Mouse (Mus musculus) CH12.LX (cell line): ENCODE data around the gene Zfp981. TPM values are rescaled to one million over a fixed set of nuclear protein-coding genes. Genes with fewer than 3 reads are reported as not detected.
"Not testable (repeated sequence)": the region's sequence is repeated elsewhere in the genome, so short reads cannot be mapped to it uniquely, and the experiment has no call there.

Source experiments
- DNase-seq: peaks from one replicate; pipeline ENCODE4 v3.0.0-alpha.2; 2013; ENCODE audit errors: extremely low read depth
- H3K27ac ChIP-seq: 2 replicates; pipeline ENCODE4 v1.5.1; 2012; ENCODE audit warnings: low read depth, mild to moderate bottlenecking, control low read depth, moderate library complexity; ENCODE audit not compliant: insufficient read depth
- H3K27me3 ChIP-seq: replicated peaks from 2 replicates; pipeline ENCODE3; 2012; ENCODE audit warnings: inconsistent platforms
- H3K36me3 ChIP-seq, 2 experiments: replicated peaks in 1 of 2; 2 replicates each; pipeline versions ENCODE3 to v1.6.1; 2012; ENCODE audit warnings: inconsistent platforms in 1 of 2, low read length in 1 of 2, mild to moderate bottlenecking in 1 of 2, mixed read lengths in 1 of 2, moderate library complexity in 1 of 2; ENCODE audit not compliant: control insufficient read depth in 1 of 2, insufficient read depth in 1 of 2
- H3K4me1 ChIP-seq, 2 experiments: 2 replicates each; pipeline ENCODE4 v1.6.1; 2012; ENCODE audit warnings: inconsistent platforms in 1 of 2, moderate library complexity in 1 of 2; ENCODE audit not compliant: insufficient read depth in 2 of 2, control insufficient read depth in 1 of 2
- H3K4me2 ChIP-seq: 2 replicates; pipeline ENCODE4 v1.6.1; 2012; ENCODE audit warnings: low read depth, mild to moderate bottlenecking, control low read depth; ENCODE audit not compliant: poor library complexity, insufficient read depth, severe bottlenecking
- H3K4me3 ChIP-seq, 3 experiments: fragments of 150-350 bp in 1 of 3; sonication (generic) in 1 of 3; replicated peaks in 1 of 3; 2 replicates each; pipeline versions ENCODE3 to v1.5.1; 2011 to 2012; ENCODE audit warnings: low read depth in 2 of 3, low read length in 2 of 3, mild to moderate bottlenecking in 2 of 3, moderate library complexity in 2 of 3, control low read depth in 1 of 3, improper control_type of control experiment in 1 of 3, inconsistent platforms in 1 of 3, mixed read lengths in 1 of 3; ENCODE audit not compliant: poor library complexity in 1 of 3
- H3K79me2 ChIP-seq: replicated peaks from 2 replicates; pipeline ENCODE4 v1.6.1; 2012; ENCODE audit warnings: mild to moderate bottlenecking, moderate library complexity; ENCODE audit not compliant: control insufficient read depth, poor library complexity, insufficient read depth, severe bottlenecking; ENCODE audit errors: extremely low read depth
- H3K9ac ChIP-seq: 2 replicates; pipeline ENCODE4 v1.6.1; 2012; ENCODE audit warnings: low read depth, mild to moderate bottlenecking, control low read depth, moderate library complexity; ENCODE audit not compliant: insufficient read depth
- H3K9me3 ChIP-seq: replicated peaks from 2 replicates; pipeline ENCODE3; 2012; ENCODE audit warnings: low read length, inconsistent platforms, mixed read lengths
- ELF1 ChIP-seq: IDR thresholded peaks from 2 replicates; pipeline ENCODE4 v1.6.1; 2014; ENCODE audit warnings: low read depth, mild to moderate bottlenecking, inconsistent platforms, low read length, improper control_type of control experiment
- NRF1 ChIP-seq: IDR thresholded peaks from 2 replicates; pipeline ENCODE4 v1.6.1; 2014; ENCODE audit warnings: low read depth, mild to moderate bottlenecking, inconsistent platforms, low read length, improper control_type of control experiment, moderate library complexity
- RAD21 ChIP-seq: IDR thresholded peaks from 2 replicates; pipeline ENCODE4 v1.6.1; 2011; ENCODE audit warnings: low read depth, mild to moderate bottlenecking, low read length, improper control_type of control experiment, moderate library complexity
- ZMIZ1 ChIP-seq: IDR thresholded peaks from 2 replicates; pipeline ENCODE4 v1.6.1; 2012; ENCODE audit warnings: low read depth, mild to moderate bottlenecking, inconsistent platforms, low read length, improper control_type of control experiment
- dilution Hi-C: fragments of 300-500 bp; cut with MboI; formaldehyde crosslinking; loops from 2 replicates; pipeline ENCODE4 v1.14.3; 2020; ENCODE audit warnings: low sequenced_read_pairs; ENCODE audit not compliant: extremely low pct_unique_long_range_greater_than_20kb, extremely low pct_ligation_motif_present
- in situ Hi-C: fragments of 300-500 bp; cut with MboI; formaldehyde crosslinking; loops from 3 replicates; pipeline ENCODE4 v1.14.3; 2019; ENCODE audit warnings: low sequenced_read_pairs, low pct_ligation_motif_present, low pct_unique_long_range_greater_than_20kb, mixed read lengths
- polyA plus RNA-seq: library from polyadenylated mRNA; unstranded; fragments of >175 nt; gene quantifications from 2 replicates; pipeline ENCODE4 v1.2.1, GENCODE M21; 2012; ENCODE audit warnings: low read depth; ENCODE audit not compliant: insufficient read length
- total RNA-seq, 2 experiments: library from RNA; depleted of rRNA; stranded (reverse); fragments of 300-350 nt in 1 of 2; fragments of >200 nt in 1 of 2; gene quantifications; 2 replicates each; pipeline ENCODE4 v1.2.3; 2012 to 2014

The Zfp981 gene
- total RNA-seq (2012; rRNA removed) (not detected in 2 replicates), total RNA-seq (2014; rRNA removed) (not detected in 2 replicates), polyA plus RNA-seq (not detected in 2 replicates)

DNA sequence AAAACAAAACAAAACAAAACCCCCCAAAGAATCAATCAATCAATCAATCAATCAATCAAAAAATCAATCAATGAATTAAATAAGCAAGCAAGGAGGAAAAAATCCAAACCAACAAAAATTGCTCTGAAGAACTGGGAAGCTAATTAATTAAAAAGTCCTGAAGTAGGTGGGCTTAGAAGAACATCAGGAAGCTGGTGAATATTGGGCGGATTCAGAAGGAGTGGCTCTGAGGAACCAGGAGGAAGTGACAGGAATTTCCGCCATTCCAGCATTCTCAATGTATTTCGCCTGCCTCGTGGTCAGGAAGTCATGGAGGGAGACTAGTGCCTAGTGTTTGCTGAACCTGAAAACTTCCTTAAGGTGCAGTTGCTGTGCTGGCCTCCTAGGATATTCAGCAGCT is at the start of gene Zfp981:
TSS of gene Zfp981 (plus strand) at position 301 of the 400 bp plus-strand sequence.
- H3K79me2 ChIP-seq, H3K9ac ChIP-seq, dilution Hi-C loops, H3K4me2 ChIP-seq, H3K36me3 ChIP-seq, H3K9me3 ChIP-seq, in situ Hi-C loops, H3K4me1 ChIP-seq, DNase-seq, H3K4me3 ChIP-seq, H3K27ac ChIP-seq, H3K27me3 ChIP-seq: not testable (repeated sequence)

GRCm38 (mm10) chr4:146452576-146452975 is 49.3 kb upstream of the Zfp981 start:
- dilution Hi-C loops, H3K27ac ChIP-seq, H3K9ac ChIP-seq, H3K4me3 ChIP-seq, H3K36me3 ChIP-seq, in situ Hi-C loops, H3K79me2 ChIP-seq, H3K4me1 ChIP-seq, DNase-seq, H3K4me2 ChIP-seq, H3K27me3 ChIP-seq: not testable (repeated sequence)
- peaks cover 35% of the 10 kb centered on the region for H3K9me3 ChIP-seq

DNA sequence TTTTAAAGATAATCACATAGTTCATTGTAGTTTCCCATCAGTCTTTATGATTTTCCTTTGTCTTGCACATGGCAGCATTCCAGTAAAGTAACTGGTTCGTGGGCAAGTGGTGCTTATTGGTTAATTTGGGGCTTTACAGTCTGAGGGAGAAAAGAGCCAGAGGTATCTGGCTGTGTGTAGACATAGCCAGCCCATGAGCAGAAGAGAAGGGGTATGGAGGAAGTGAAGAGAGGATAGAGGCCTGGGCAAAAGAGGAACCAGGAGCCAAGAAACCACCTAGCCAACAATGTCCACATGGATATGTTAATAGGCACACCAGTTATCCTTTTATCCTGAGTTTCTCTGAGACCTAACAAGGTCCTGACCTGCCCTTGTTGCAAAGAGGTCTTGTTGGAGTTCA is 47.7 kb upstream of the Zfp981 start:
- H3K27me3 ChIP-seq, DNase-seq, H3K27ac ChIP-seq, dilution Hi-C loops, H3K4me1 ChIP-seq, H3K4me2 ChIP-seq, in situ Hi-C loops, H3K79me2 ChIP-seq, H3K9ac ChIP-seq, H3K36me3 ChIP-seq, H3K4me3 ChIP-seq: not testable (repeated sequence)
- H3K9me3 ChIP-seq, result peaks cover 39% of the 10 kb centered on the region

DNA sequence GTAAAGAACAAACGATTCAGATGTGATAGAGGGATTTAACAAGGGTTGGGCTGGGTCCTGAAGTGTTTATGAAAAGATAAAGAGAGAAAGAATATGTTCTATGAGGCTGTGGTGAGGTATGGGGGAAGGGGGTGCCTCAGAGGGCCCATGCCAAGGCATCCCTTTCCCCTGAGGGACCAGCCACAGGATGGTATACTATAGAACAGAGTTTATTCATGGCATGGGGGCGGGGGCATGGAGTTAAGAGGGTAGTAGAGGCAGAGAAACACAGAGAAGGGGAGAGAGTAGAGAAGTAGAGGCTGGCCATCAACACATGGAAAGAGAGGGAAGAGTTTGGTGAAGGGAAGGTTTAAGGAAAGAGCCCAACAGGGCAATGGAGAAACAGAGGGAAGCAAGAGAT is 46.9 kb upstream of the Zfp981 start:
- Histone ChIP-seq H3K4me1 (no peaks in the 10 kb centered on the region), H3K9me3 (peaks cover 40% of the 10 kb centered on the region), H3K36me3 (no peaks in the 10 kb centered on the region), H3K9ac (no peak overlapping the region), H3K79me2 (no peaks in the 10 kb centered on the region), H3K4me2 (no peak overlapping the region), H3K27me3 (no peaks in the 10 kb centered on the region), H3K27ac (no peak overlapping the region), H3K4me3 (no peak overlapping the region)
- dilution Hi-C loops, result no loop called here
- in situ Hi-C loops, result no loop called here
- DNase-seq, result no peak
- TF ChIP-seq ZMIZ1 (no peak), NRF1 (no peak), RAD21 (no peak), ELF1 (no peak)
